Mouse (Mus musculus): ENCODE measurements around the gene Hal. TPM values are rescaled to one million over a fixed set of nuclear protein-coding genes. Genes with fewer than 3 reads are reported as not detected.

Gene Hal
- polyA plus RNA-seq (2015; fragmentation: Nextera tagmentation; extraction: Ambion mirVana): 0.97 and 1.2 TPM in 2 replicates

- 58% methylated on average over 17 of the region's 17 CpGs for WGBS
- no peak within 1 kb of the TSS for H3K9ac ChIP-seq (ENCODE audit: low read depth, low read length)
- H3K4me2 ChIP-seq (ENCODE audit: low read depth, low read length): no peak within 1 kb of the TSS
- H3K9me3 ChIP-seq (ENCODE audit: control insufficient read depth, low read length): no peaks in the 10 kb centered on the region
- 0 out of 2 replicates have a peak, but pooled peaks cover 4% of the 10 kb centered on the region for H3K36me3 ChIP-seq (ENCODE audit: control insufficient read depth, insufficient read depth, low read length)
- H3K27ac ChIP-seq (ENCODE audit: low read length): no peak within 1 kb of the TSS
- H3K27me3 ChIP-seq (replicated peaks; ENCODE audit: control insufficient read depth, insufficient read depth, low read length): no peaks in the 10 kb centered on the region
- H3K4me3 ChIP-seq (ENCODE audit: low read length): no peak within 1 kb of the TSS
- ATAC-seq: peak; percentile 57
- H3K4me1 ChIP-seq (ENCODE audit: control insufficient read depth, insufficient read depth, low read length): no peaks in the 10 kb centered on the region
Observed at GRCm38 (mm10) chr10:93488066-93488827, at the start of gene Hal. Hal (plus strand) TSS chr10:93488768.

GRCm38 (mm10) chr10:93441501-93441900 lies 47.1 kb upstream of the Hal start:
- no peaks in the 10 kb centered on the region for H3K27me3 ChIP-seq (replicated peaks; ENCODE audit: control insufficient read depth, insufficient read depth, low read length)
- no peak overlapping the region for H3K27ac ChIP-seq (ENCODE audit: low read length)
- no peak overlapping the region for H3K4me2 ChIP-seq (ENCODE audit: low read depth, low read length)
- H3K36me3 ChIP-seq (ENCODE audit: control insufficient read depth, insufficient read depth, low read length): no peaks in the 10 kb centered on the region
- no peak overlapping the region for H3K4me3 ChIP-seq (ENCODE audit: low read length)
- WGBS: 87% methylated on average over 6 of the region's 6 CpGs
- no peaks in the 10 kb centered on the region for H3K9me3 ChIP-seq (ENCODE audit: control insufficient read depth, low read length)
- ATAC-seq: no peak
- no peak overlapping the region for H3K9ac ChIP-seq (ENCODE audit: low read depth, low read length)
- peaks cover 6% of the 10 kb centered on the region; the same call in 1 of the 2 replicates for H3K4me1 ChIP-seq (ENCODE audit: control insufficient read depth, insufficient read depth, low read length)

- no peak for ATAC-seq
- Histone ChIP-seq H3K27me3 (replicated peaks; ENCODE audit: control insufficient read depth, insufficient read depth, low read length) (no peaks in the 10 kb centered on the region), H3K27ac (ENCODE audit: low read length) (no peak overlapping the region), H3K9me3 (ENCODE audit: control insufficient read depth, low read length) (no peaks in the 10 kb centered on the region), H3K36me3 (ENCODE audit: control insufficient read depth, insufficient read depth, low read length) (no peaks in the 10 kb centered on the region), H3K4me2 (ENCODE audit: low read depth, low read length) (no peak overlapping the region), H3K9ac (ENCODE audit: low read depth, low read length) (no peak overlapping the region), H3K4me3 (ENCODE audit: low read length) (no peak overlapping the region), H3K4me1 (ENCODE audit: control insufficient read depth, insufficient read depth, low read length) (peaks cover 4% of the 10 kb centered on the region; the same call in 1 of the 2 replicates)
- WGBS: 86% methylated on average over 3 of the region's 3 CpGs
Observed at GRCm38 (mm10) chr10:93442183-93442582, 46.4 kb upstream of the Hal start.

- no peak overlapping the region for H3K4me3 ChIP-seq (ENCODE audit: low read length)
- no peak for ATAC-seq
- no peaks in the 10 kb centered on the region for H3K4me1 ChIP-seq (ENCODE audit: control insufficient read depth, insufficient read depth, low read length)
- H3K27ac ChIP-seq (ENCODE audit: low read length): no peak overlapping the region
- no peak overlapping the region for H3K4me2 ChIP-seq (ENCODE audit: low read depth, low read length)
- no peaks in the 10 kb centered on the region for H3K36me3 ChIP-seq (ENCODE audit: control insufficient read depth, insufficient read depth, low read length)
- no peak overlapping the region for H3K9ac ChIP-seq (ENCODE audit: low read depth, low read length)
- no peaks in the 10 kb centered on the region for H3K9me3 ChIP-seq (ENCODE audit: control insufficient read depth, low read length)
- WGBS: 72% methylated on average over 9 of the region's 9 CpGs
- no peaks in the 10 kb centered on the region for H3K27me3 ChIP-seq (replicated peaks; ENCODE audit: control insufficient read depth, insufficient read depth, low read length)
Observed at GRCm38 (mm10) chr10:93444407-93444806, 44.2 kb upstream of the Hal start.

GRCm38 (mm10) chr10:93447398-93447797 lies 41.2 kb upstream of the Hal start:
- H3K4me2 ChIP-seq (ENCODE audit: low read depth, low read length): no peak overlapping the region
- no peaks in the 10 kb centered on the region for H3K9me3 ChIP-seq (ENCODE audit: control insufficient read depth, low read length)
- no peak overlapping the region for H3K4me3 ChIP-seq (ENCODE audit: low read length)
- 38% methylated on average over 10 of the region's 10 CpGs for WGBS
- H3K36me3 ChIP-seq (ENCODE audit: control insufficient read depth, insufficient read depth, low read length): no peaks in the 10 kb centered on the region
- no peak overlapping the region for H3K9ac ChIP-seq (ENCODE audit: low read depth, low read length)
- H3K4me1 ChIP-seq (ENCODE audit: control insufficient read depth, insufficient read depth, low read length): no peaks in the 10 kb centered on the region
- no peak for ATAC-seq
- H3K27me3 ChIP-seq (replicated peaks; ENCODE audit: control insufficient read depth, insufficient read depth, low read length): no peaks in the 10 kb centered on the region
- no peak overlapping the region for H3K27ac ChIP-seq (ENCODE audit: low read length)

- Histone ChIP-seq H3K4me2 (ENCODE audit: low read depth, low read length) (peak overlapping the region; percentile 84), H3K4me3 (ENCODE audit: low read length) (peak overlapping the region; percentile 88), H3K27ac (ENCODE audit: low read length) (peak overlapping the region; percentile 72; the same call in 1 of the 2 replicates), H3K36me3 (ENCODE audit: control insufficient read depth, insufficient read depth, low read length) (no peaks in the 10 kb centered on the region), H3K4me1 (ENCODE audit: control insufficient read depth, insufficient read depth, low read length) (peaks cover 18% of the 10 kb centered on the region), H3K9ac (ENCODE audit: low read depth, low read length) (peak overlapping the region; percentile 46; the same call in 1 of the 2 replicates), H3K27me3 (replicated peaks; ENCODE audit: control insufficient read depth, insufficient read depth, low read length) (no peaks in the 10 kb centered on the region), H3K9me3 (ENCODE audit: control insufficient read depth, low read length) (no peaks in the 10 kb centered on the region)
- 27% methylated on average over 7 of the region's 7 CpGs for whole genome bisulfite sequencing
- peak; percentile 44 for ATAC-seq
Observed at GRCm38 (mm10) chr10:93454652-93455014, 33.9 kb upstream of the Hal start.

- Histone ChIP-seq H3K9ac (ENCODE audit: low read depth, low read length) (no peak overlapping the region), H3K27me3 (replicated peaks; ENCODE audit: control insufficient read depth, insufficient read depth, low read length) (no peaks in the 10 kb centered on the region), H3K4me2 (ENCODE audit: low read depth, low read length) (no peak overlapping the region), H3K36me3 (ENCODE audit: control insufficient read depth, insufficient read depth, low read length) (peaks cover 21% of the 10 kb centered on the region), H3K27ac (ENCODE audit: low read length) (no peak overlapping the region), H3K4me3 (ENCODE audit: low read length) (no peak overlapping the region), H3K9me3 (ENCODE audit: control insufficient read depth, low read length) (no peaks in the 10 kb centered on the region), H3K4me1 (ENCODE audit: control insufficient read depth, insufficient read depth, low read length) (peaks cover 14% of the 10 kb centered on the region)
- no peak for ATAC-seq
- 84% methylated on average over 11 of the region's 11 CpGs for WGBS
Observed at GRCm38 (mm10) chr10:93460106-93460505, 28.5 kb upstream of the Hal start.

- no peak overlapping the region for H3K4me2 ChIP-seq (ENCODE audit: low read depth, low read length)
- WGBS: 93% methylated on average over 7 of the region's 7 CpGs
- no peak for ATAC-seq
Observed at GRCm38 (mm10) chr10:93462692-93463382, 25.7 kb upstream of the Hal start.

GRCm38 (mm10) chr10:93463611-93464010 lies 25.0 kb upstream of the Hal start:
- WGBS: 89% methylated on average over 13 of the region's 13 CpGs

More at GRCm38 (mm10) chr10:93462692-93463382, 25.7 kb upstream of the Hal start:
- Histone ChIP-seq H3K27me3 (replicated peaks; ENCODE audit: control insufficient read depth, insufficient read depth, low read length) (no peaks in the 10 kb centered on the region), H3K27ac (ENCODE audit: low read length) (no peak overlapping the region), H3K9ac (ENCODE audit: low read depth, low read length) (no peak overlapping the region), H3K4me1 (ENCODE audit: control insufficient read depth, insufficient read depth, low read length) (no peaks in the 10 kb centered on the region), H3K9me3 (ENCODE audit: control insufficient read depth, low read length) (no peaks in the 10 kb centered on the region), H3K4me3 (ENCODE audit: low read length) (no peak overlapping the region), H3K36me3 (ENCODE audit: control insufficient read depth, insufficient read depth, low read length) (peaks cover 28% of the 10 kb centered on the region)

More at GRCm38 (mm10) chr10:93463611-93464010, 25.0 kb upstream of the Hal start:
- Histone ChIP-seq H3K4me2 (ENCODE audit: low read depth, low read length) (no peak overlapping the region), H3K27ac (ENCODE audit: low read length) (no peak overlapping the region), H3K4me1 (ENCODE audit: control insufficient read depth, insufficient read depth, low read length) (no peaks in the 10 kb centered on the region), H3K9ac (ENCODE audit: low read depth, low read length) (no peak overlapping the region), H3K36me3 (ENCODE audit: control insufficient read depth, insufficient read depth, low read length) (peaks cover 30% of the 10 kb centered on the region), H3K27me3 (replicated peaks; ENCODE audit: control insufficient read depth, insufficient read depth, low read length) (no peaks in the 10 kb centered on the region), H3K9me3 (ENCODE audit: control insufficient read depth, low read length) (no peaks in the 10 kb centered on the region), H3K4me3 (ENCODE audit: low read length) (no peak overlapping the region)
- ATAC-seq: no peak
